Mouse (Mus musculus): ENCODE results near the gene Cog4.
A peak's percentile ranks its signal among the peaks of the same experiment; 100 is the strongest.

Cog4 gene

GRCm38 (mm10) chr8:110846405-110847170, at the start of gene Cog4, which contains the start of gene Sf3b3:
Cog4 (plus strand) TSS chr8:110846600.
Sf3b3 (minus strand) TSS chr8:110846787.
- DNase-seq, result peak; percentile 86 to 90

GRCm38 (mm10) chr8:110797086-110797485, 49.3 kb upstream of the Cog4 start:
- peak in 1 of 2 experiments; percentile 28 for DNase-seq

GRCm38 (mm10) chr8:110802988-110803387, 43.4 kb upstream of the Cog4 start:
- no peak for DNase-seq

GRCm38 (mm10) chr8:110803856-110804255, 42.5 kb upstream of the Cog4 start:
- no peak for DNase-seq

DNA sequence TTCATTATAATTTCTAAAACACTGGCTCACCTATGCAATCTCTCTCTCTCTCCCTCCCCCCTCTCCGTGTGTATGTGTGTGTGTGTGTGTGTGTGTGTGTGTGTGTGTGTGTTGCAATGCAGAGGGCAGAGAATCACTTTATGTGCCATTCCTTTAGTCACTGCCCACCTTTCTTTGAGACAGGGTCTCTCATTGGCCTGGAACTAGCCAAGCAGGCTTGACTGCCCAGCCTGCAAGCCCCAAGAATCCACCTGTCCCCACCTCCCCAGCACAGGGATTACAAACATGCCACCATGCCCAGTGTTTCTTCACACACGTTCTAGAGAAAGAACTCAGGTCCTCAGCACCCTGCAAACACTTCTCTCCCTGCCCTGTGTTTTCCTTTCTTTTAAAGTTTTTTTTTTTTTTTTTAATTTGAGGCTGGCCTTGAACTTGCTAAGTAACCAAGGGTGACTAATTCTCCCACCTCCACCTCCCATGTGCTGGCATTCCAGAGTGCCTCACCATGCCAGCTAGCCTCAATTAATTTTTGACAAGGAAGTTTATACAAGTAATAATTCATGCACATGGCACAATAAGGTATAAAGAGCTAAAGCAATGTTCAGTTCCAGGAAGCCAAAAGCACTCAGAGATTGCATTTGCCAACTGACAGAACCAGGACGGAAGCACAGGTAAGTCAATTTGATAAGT, 41.4 kb upstream of the Cog4 start:
- DNase-seq, result peak in 1 of 2 experiments; percentile 39

- peak in 1 of 2 experiments; percentile 51 for DNase-seq
These were observed 40.7 kb upstream of the Cog4 start, which contains the start of gene Il34 for GRCm38 (mm10) chr8:110805669-110806068. Il34 (minus strand) TSS chr8:110805924.

DNA sequence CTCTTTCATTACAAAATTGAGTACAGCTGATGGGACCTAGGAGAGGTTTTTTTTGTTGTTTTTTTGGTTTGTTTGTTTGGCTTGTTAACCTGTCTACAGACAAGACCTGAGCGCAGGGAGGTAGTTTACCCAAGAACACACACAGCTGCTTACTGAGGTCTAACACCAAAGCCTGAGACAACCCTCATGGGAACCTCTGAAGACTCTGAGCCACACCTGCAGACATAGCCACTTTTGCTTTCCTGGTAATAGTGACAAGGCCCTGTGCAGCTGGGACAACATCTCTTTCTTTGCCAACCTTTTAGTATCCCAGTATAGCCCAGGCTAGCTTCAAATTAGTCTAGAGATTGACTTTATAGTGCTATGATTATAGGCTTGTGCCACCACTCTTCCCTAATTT, 40.3 kb upstream of the Cog4 start:
- DNase-seq, result no peak

DNA sequence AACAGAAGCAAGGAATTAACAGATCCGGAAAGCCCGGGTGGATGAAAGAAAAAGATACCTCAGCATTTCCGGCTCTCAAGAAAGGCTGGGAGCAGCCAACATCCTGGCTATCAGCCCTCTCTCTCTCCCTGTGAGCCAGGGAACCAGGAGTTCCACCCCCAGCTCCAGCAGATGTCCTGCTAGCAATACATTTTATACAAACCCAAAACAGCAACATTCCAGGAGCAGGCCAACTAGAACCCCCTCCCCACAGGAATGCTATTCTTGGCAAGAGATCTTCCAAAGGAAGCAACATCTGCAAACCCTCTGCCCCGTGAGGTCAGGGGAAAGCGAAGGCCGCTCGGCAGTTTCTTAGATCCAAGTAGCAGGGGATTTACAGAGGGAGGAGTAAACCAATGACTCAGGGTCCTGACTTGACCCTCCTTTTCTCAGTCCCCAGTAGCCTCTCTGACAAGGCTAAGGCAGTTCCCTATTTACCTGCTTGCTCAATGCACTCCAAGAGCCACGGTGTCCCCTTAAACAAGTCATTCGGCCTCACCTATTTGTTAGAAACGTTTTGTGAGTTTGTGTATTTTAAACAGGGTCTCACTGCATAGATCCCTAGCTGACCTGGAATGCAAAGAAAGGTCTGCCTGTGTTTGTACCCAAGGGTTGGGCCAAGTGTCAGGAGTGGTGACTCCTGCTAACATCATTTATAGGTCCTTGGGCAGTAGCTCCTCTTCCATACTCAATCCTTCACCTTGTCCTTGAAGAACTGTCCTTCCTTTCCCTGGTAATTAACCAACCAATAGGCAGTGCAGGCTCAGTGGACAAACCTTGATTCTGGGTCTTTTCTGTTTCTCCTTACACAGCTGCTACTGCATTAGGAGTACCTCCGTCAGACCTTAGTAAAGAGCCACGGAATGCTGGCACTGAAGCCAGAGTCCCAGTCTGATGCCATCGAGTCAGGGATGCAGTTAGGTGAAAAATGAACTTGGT, 37.6 kb upstream of the Cog4 start:
- DNase-seq, result peak; percentile 51 to 61

DNA sequence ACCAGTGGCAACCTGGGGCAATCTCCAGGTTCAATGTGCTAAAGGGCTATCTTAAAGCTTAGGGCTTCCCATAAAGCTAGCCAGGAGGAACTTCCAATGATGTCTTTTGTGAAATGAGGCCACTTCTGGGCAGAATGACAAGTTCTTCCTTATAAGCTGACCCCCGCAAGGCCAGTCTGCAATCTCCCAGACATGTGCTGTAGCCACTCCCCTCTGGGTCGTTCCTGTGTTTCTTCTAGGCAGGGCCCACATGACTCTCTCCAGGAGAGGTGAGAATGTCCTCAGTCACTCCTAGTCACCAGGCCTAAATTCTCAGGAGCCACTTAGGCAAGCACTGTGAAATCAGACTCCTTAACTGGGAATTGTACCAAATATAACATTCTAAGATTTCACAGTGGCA, 36.6 kb upstream of the Cog4 start:
- DNase-seq, result peak in 1 of 2 experiments; percentile 52

GRCm38 (mm10) chr8:110810481-110811065, 35.8 kb upstream of the Cog4 start:
- no peak for DNase-seq

DNA sequence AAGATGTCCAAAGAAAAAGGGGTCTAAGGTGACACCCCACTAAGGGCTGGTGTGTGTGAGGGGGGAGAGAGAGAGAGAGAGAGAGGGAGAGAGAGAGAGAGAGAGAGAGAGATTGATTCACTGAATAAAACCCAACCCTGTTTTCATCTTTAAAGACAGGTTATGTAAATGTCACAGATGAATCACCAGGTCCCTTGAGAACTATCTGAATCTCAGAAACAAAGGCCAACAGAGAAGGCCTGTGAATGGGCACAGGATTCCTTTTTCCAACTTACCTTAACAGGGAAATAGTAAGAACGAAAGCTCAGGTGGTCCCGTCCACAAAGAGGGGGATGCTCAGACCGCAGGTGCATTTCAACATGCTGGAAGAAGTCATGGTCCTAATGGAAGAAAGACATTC, 35.3 kb upstream of the Cog4 start:
- DNase-seq, result no peak

GRCm38 (mm10) chr8:110811793-110812192, 34.6 kb upstream of the Cog4 start:
- no peak for DNase-seq

DNA sequence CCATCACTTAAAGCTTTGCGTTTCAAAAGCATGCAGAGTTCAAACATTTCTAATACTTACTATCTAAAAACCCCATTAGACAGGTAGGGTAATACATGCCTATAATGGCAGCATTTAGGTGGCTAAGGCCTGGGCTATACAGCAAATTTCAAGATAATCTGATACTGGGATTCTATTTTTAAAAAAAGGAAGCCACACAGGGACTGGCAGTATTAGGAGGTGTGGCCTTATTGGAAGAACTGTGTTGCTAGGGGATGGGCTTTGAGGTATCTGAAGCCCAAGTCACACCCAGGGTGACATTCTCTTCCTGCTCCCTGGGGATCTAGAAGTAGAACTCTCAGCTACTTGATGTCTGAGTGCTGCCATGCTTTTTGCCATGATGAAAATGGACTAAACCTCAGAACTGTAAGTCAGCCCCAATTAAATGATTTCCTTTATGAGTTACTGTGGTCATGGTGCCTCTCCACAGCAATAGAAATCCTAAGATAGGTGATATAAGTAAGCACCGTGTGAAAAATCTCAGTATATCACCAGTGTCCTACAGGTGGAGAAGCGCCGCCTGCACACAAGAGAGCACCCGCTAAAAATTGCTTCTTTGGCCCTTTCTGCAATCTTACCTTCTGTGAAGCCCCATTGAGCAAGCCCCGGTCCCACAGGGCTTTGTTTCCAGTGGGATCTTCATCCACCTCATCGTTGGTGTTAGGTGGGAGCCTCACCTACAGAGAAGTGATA, 33.9 kb upstream of the Cog4 start:
- no peak for DNase-seq

- no peak for DNase-seq
These were observed 33.2 kb upstream of the Cog4 start for GRCm38 (mm10) chr8:110813081-110813812.

- no peak for DNase-seq
These were observed 31.1 kb upstream of the Cog4 start for GRCm38 (mm10) chr8:110815308-110815707.

DNA sequence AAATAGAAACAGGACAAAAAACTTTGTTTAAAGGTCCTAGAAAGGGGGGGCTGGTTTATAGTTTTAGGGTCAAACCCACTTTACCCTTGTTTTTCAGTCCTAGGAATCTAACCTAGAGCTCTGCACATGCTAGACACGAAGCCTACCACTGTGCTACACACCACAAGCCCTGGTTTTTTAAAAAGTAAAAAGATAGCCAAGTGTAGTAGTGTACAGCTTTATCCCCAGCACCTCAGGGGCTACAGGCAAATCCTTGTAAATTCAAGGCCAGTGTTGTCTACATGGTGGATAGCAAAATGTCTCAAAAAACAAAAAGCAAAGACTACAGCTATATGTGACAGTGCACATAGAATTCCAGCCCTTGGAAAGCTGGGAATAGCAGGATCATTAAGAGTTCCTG, 29.4 kb upstream of the Cog4 start:
- DNase-seq, result no peak

DNA sequence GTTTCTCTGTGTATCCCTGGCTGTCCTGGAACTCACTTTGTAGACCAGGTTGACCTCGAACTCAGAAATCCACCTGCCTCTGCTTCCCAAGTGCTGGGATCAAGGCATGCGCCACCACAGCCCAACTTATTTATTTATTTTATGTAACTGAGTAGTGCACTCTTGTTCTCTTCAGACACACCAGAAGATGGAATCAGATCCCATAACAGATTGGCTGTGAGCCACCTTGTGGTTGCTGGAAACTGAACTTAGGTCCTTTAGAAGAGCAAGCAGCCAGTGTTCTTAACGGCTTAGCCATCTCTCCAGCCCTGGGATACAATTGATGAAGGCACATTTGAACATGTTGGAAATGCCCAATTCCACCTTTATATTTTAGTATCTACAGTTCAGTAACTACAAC, 27.8 kb upstream of the Cog4 start:
- peak; percentile 42 to 50 for DNase-seq

- DNase-seq, result no peak
These were observed 26.1 kb upstream of the Cog4 start for GRCm38 (mm10) chr8:110820257-110820656.

GRCm38 (mm10) chr8:110821960-110822359, 24.4 kb upstream of the Cog4 start:
- no peak for DNase-seq

DNA sequence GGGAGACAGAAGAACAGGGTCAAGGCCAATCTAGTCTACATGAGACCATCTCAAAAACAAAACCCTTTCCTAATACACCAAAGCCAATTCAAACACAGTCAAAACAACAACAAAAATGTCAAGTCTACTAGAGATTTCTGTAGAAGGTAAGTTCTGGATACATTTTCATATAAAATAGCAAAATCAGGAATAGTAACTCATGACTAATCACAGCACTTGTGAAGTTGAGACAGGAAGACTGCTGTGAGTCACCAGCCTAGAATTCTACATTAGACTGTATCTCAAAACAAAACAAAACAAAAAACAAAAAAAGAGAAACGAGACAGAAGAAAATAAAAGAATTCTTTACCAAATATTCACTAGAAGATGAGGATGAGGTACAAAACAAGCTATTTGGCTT, 21.5 kb upstream of the Cog4 start:
- no peak for DNase-seq

DNA sequence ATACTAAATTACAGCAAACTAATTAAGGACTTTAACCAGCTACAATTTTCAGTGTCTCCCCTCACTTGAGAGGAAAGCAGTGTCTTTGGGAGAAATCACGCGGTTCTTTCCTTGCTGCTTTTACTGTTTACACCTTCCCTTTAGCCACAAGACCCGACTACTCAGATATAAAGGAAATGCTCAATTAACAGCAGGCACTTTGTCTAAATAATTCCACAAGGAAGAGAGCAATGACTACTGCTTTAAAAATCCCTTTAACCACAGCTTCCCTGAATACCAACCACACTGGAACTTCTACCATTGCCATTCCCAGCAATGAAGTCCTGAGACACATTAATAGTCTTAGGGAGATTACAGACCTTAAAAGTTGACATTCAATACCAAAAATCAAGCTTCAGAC, 17.9 kb upstream of the Cog4 start:
- DNase-seq, result no peak
